Mouse (Mus musculus) stomach, postnatal 0 days (tissue): ENCODE measurements around the gene Gpr107.

Experiments
- CTCF ChIP-seq: IDR thresholded peaks from 2 replicates; pipeline ENCODE4 v1.5.1; 2016; ENCODE audit warnings: antibody characterized with exemption, low read depth, mild to moderate bottlenecking, moderate library complexity
- EP300 ChIP-seq: optimal IDR thresholded peaks from 2 replicates; pipeline ENCODE3; 2016; ENCODE audit warnings: antibody characterized with exemption

DNA sequence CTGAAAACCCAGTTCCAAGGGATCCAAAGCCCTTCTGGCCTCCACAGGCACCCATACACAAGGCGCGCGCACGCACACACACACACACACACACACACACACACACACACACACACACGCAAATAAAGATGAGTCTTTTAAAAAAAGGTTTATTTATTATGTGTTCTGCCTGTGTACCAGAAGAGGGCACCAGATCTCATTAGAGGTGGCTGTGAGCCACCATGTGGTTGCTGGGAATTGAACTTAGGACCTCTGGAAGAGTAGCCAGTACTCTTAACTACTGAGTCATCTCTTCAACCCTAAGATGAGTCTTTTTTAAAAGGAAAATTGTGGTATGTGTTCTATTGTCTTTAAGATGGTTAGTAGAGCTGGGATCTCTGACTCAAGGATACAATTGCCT, 20.4 kb downstream of the Gpr107 start:
- TF ChIP-seq CTCF (peak; percentile 62), EP300 (no peak)
